Mouse (Mus musculus) megakaryocyte, embryonic 14.5 days (primary cell): ENCODE data around the gene Rpl13a.

Experiments used
- FLI1 ChIP-seq: IDR thresholded peaks from 2 replicates; pipeline ENCODE4 v1.6.1; 2012; ENCODE audit warnings: low read length, inconsistent platforms, mixed read lengths
- GATA1 ChIP-seq: IDR thresholded peaks from 3 replicates; pipeline ENCODE4 v1.6.1; 2012; ENCODE audit warnings: mixed read lengths, low read length, inconsistent platforms, borderline replicate concordance

DNA sequence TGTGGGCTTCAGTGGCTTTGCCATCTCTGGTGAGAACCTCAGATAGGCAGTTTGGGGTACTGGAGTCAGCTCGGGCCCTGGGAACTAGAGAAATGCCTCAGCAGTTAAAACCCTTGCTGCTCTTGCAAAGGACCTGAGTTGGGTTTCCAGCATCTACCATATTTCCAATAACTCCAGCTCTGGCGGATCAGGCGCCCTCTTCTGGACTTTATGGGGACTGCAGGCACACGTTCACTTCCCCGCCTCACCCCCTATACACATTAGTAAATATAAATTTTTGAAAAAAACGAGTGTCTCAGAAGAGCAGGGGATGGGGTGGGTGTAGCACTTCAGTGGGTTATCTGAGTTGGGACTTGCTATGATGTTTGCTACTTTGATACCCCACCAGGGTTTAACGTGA, 44.4 kb upstream of the Rpl13a start:
- TF ChIP-seq GATA1 (no peak), FLI1 (no peak)
